Mouse (Mus musculus) erythroblast, embryonic 14.5 days (primary cell): ENCODE results near the gene Arid3a. TPM values are rescaled to one million over a fixed set of nuclear protein-coding genes. Genes with fewer than 3 reads are reported as not detected.

Experiments
- H3K27me3 ChIP-seq: 2 replicates; pipeline ENCODE4 v1.6.1; 2012; ENCODE audit warnings: inconsistent platforms; ENCODE audit not compliant: control insufficient read depth
- H3K36me3 ChIP-seq: 2 replicates; pipeline ENCODE4 v1.6.1; 2012; ENCODE audit warnings: mild to moderate bottlenecking, inconsistent platforms; ENCODE audit not compliant: control insufficient read depth
- H3K4me1 ChIP-seq: 2 replicates; pipeline ENCODE4 v1.6.1; 2012; ENCODE audit warnings: inconsistent platforms; ENCODE audit not compliant: control insufficient read depth
- H3K4me3 ChIP-seq: replicated peaks from 2 replicates; pipeline ENCODE3; 2012; ENCODE audit warnings: moderate library complexity, mild to moderate bottlenecking, inconsistent platforms
- H3K9me3 ChIP-seq: 2 replicates; pipeline ENCODE4 v1.6.1; 2012; ENCODE audit warnings: low read length, inconsistent platforms, mixed read lengths; ENCODE audit not compliant: control insufficient read depth
- GATA1 ChIP-seq: IDR thresholded peaks from 2 replicates; pipeline ENCODE4 v1.6.1; 2012; ENCODE audit warnings: low read length, inconsistent platforms, mixed read lengths
- TAL1 ChIP-seq: IDR thresholded peaks from 3 replicates; pipeline ENCODE4 v1.6.1; 2012; ENCODE audit warnings: low read length, inconsistent platforms, mixed read lengths
- polyA plus RNA-seq: library from polyadenylated mRNA; stranded (reverse); fragments of >175 nt; gene quantifications from 2 replicates; pipeline ENCODE4 v1.2.3, GENCODE M21; 2012

The Arid3a gene
- polyA plus RNA-seq, 1 experiment, result 1.4 TPM

DNA sequence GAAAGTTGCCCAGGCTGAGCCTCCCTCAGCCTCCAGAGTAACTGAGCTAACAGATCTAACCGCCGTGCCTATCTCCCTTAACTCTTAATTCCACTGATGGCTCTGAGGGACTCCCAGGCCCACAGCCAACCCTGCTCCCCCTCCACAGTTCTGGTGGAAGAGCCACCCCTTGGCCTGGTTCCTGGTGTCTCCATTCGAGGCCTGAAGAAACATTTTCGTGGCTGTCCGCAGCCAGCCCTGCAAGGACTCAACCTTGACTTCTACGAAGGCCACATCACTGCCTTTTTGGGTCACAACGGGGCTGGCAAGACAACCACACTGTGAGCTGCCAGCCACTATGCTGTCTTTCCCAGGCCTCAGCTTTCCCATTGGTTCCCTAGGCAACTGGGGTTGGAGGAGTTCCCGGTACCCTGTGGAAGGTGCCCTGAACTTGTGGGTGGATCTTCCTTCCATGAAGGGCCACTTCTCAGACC, 77.4 kb downstream of the Arid3a start:
- Histone ChIP-seq H3K9me3 (peaks cover 7% of the 10 kb centered on the region), H3K4me3 (no peak overlapping the region), H3K27me3 (no peaks in the 10 kb centered on the region; the same call in 1 of the 2 replicates), H3K36me3 (peaks cover 100% of the 10 kb centered on the region), H3K4me1 (peaks cover 59% of the 10 kb centered on the region)
- TF ChIP-seq TAL1, result no peak
- TF ChIP-seq GATA1, result no peak

Other genes with a start within 250 kb of the Arid3a start
- gene Cdc34, start 244.8 kb upstream of the Arid3a start, polyA plus RNA-seq, result 65.0 and 72.0 TPM in 2 replicates
- gene Gzmm, start 238.0 kb upstream of the Arid3a start, polyA plus RNA-seq, result 0.08 and 0.09 TPM in 2 replicates
- gene Bsg, start 222.6 kb upstream of the Arid3a start, polyA plus RNA-seq, result 836 and 840 TPM in 2 replicates
- gene Hcn2, start 210.4 kb upstream of the Arid3a start, polyA plus RNA-seq, result 0.08 and 0.15 TPM in 2 replicates
- gene Polrmt, start 180.5 kb upstream of the Arid3a start, polyA plus RNA-seq, result 2.1 and 2.5 TPM in 2 replicates
- not detected in 2 replicates for gene Fgf22, start 172.0 kb upstream of the Arid3a start, polyA plus RNA-seq
- gene Rnf126, start 160.1 kb upstream of the Arid3a start, polyA plus RNA-seq, result 35.3 and 45.1 TPM in 2 replicates
- 0.02 and 0.04 TPM in 2 replicates for gene Fstl3, start 149.8 kb upstream of the Arid3a start, polyA plus RNA-seq
- 0.02 TPM in 1 of 2 replicates, not detected in the other for gene Prss57, start 136.1 kb upstream of the Arid3a start, polyA plus RNA-seq
- gene Palm, start 133.5 kb upstream of the Arid3a start, polyA plus RNA-seq, result 0.34 and 0.52 TPM in 2 replicates
- gene Misp, start 106.1 kb upstream of the Arid3a start, polyA plus RNA-seq, result not detected in 2 replicates
- 46.1 and 67.9 TPM in 2 replicates for gene Ptbp1, start 72.6 kb upstream of the Arid3a start, polyA plus RNA-seq
- 3.5 TPM in 2 replicates for gene Prtn3, start 52.6 kb upstream of the Arid3a start, polyA plus RNA-seq
- 0.06 and 0.11 TPM in 2 replicates for gene Plppr3, start 52.4 kb upstream of the Arid3a start, polyA plus RNA-seq
- 1.5 and 1.8 TPM in 2 replicates for gene Elane, start 40.8 kb upstream of the Arid3a start, polyA plus RNA-seq
- gene Cfd, start 36.2 kb upstream of the Arid3a start, polyA plus RNA-seq, result not detected in 2 replicates
- 4.1 and 4.9 TPM in 2 replicates for gene Med16, start 18.1 kb upstream of the Arid3a start, polyA plus RNA-seq
- 0.21 TPM in 1 of 2 replicates, not detected in the other for gene Gm26602, start 16.2 kb upstream of the Arid3a start, polyA plus RNA-seq
- gene Kiss1r, start 10.1 kb upstream of the Arid3a start, polyA plus RNA-seq, result 0.01 TPM in 1 of 2 replicates, not detected in the other
- 9.9 and 13.0 TPM in 2 replicates for gene R3hdm4, start 5.8 kb upstream of the Arid3a start, polyA plus RNA-seq
- 4.4 and 4.9 TPM in 2 replicates for gene Wdr18, start 33.1 kb downstream of the Arid3a start, polyA plus RNA-seq
- 0.01 TPM in 1 of 2 replicates, not detected in the other for gene Grin3b, start 43.7 kb downstream of the Arid3a start, polyA plus RNA-seq
- gene Tmem259, start 57.3 kb downstream of the Arid3a start, polyA plus RNA-seq, result 47.6 and 49.5 TPM in 2 replicates
- gene Cnn2, start 61.5 kb downstream of the Arid3a start, polyA plus RNA-seq, result 0.59 and 0.74 TPM in 2 replicates
- gene Abca7, start 69.5 kb downstream of the Arid3a start, polyA plus RNA-seq, result 7.6 and 7.9 TPM in 2 replicates
- 1.5 and 1.7 TPM in 2 replicates for gene Arhgap45, start 89.6 kb downstream of the Arid3a start, polyA plus RNA-seq
- gene Polr2e, start 112.8 kb downstream of the Arid3a start, polyA plus RNA-seq, result 11.9 and 17.1 TPM in 2 replicates
- gene Gpx4, start 120.1 kb downstream of the Arid3a start, polyA plus RNA-seq, result 551 and 700 TPM in 2 replicates
- 3.4 and 3.9 TPM in 2 replicates for gene Sbno2, start 178.5 kb downstream of the Arid3a start, polyA plus RNA-seq
- 69.2 and 71.6 TPM in 2 replicates for gene Stk11, start 188.8 kb downstream of the Arid3a start, polyA plus RNA-seq
- gene Atp5d, start 211.6 kb downstream of the Arid3a start, polyA plus RNA-seq, result 139 and 144 TPM in 2 replicates
- 0.15 and 0.52 TPM in 2 replicates for gene Cbarp, start 213.8 kb downstream of the Arid3a start, polyA plus RNA-seq
- gene Midn, start 221.2 kb downstream of the Arid3a start, polyA plus RNA-seq, result 7.0 and 9.3 TPM in 2 replicates
- 3.9 and 4.3 TPM in 2 replicates for gene Cirbp, start 238.9 kb downstream of the Arid3a start, polyA plus RNA-seq
- 0.60 and 0.99 TPM in 2 replicates for gene 1600002K03Rik, start 245.9 kb downstream of the Arid3a start, polyA plus RNA-seq